Mouse (Mus musculus): ENCODE results near the gene Rasgrp1.

Gene Rasgrp1

GRCm38 (mm10) chr2:117342547-117343239, at the start of gene Rasgrp1:
Gene Rasgrp1 (minus strand): TSS chr2:117343001.
- in situ Hi-C loops (cut with MboI, MseI): loop anchor here (5.0 to 10.0 kb wide), 3 partner anchors 45 to 100 kb away; no protein-coding TSS in a partner anchor

DNA sequence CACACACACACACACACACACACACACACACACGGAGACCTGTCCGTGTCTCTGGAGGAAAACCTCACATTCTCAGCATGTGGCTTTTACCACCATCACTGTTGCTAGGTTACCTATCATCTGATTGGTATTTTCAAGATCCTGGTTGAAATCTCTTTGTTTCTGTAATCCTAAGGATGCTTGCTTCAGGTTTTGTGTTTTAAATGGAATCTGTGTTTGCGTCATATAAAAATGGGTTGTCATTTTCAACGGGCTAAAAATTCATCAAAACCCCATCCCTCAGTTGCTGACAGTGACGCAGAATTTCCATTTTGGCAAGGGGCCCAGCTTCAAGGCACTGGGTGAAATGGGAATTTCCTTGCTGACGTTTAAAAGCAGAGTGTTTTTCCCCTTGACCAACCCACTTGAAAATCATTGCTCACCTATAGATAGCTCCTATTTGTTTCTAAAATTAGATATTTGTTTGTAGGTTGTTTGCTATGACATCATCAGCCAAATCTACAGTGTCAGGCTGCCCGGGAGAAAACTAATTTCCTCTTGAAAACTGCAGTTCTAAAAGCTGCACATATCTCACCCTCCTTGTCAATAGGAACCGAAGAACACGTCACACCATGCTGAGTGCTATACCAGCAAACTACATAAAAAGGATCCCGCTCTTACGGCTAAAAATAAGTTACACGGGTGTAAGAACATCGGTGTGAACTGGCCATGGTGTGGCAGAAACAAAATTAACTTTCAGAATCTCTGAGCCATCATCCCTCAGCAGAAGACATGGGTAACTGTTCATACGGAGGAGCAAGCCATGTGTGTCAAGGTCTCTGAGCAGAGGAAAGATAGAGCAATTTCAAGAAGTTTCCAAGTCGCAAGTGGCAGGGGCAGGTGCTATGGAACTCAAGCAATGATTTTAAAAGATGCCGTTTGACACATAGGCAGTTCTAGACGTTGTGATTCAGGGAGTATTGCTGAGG, 47.4 kb upstream of the Rasgrp1 start:
- in situ Hi-C loops (cut with MboI, MseI): loop anchor here (5.0 kb wide), 2 partner anchors 37 to 48 kb away; partner anchors contain the start of gene Rasgrp1

DNA sequence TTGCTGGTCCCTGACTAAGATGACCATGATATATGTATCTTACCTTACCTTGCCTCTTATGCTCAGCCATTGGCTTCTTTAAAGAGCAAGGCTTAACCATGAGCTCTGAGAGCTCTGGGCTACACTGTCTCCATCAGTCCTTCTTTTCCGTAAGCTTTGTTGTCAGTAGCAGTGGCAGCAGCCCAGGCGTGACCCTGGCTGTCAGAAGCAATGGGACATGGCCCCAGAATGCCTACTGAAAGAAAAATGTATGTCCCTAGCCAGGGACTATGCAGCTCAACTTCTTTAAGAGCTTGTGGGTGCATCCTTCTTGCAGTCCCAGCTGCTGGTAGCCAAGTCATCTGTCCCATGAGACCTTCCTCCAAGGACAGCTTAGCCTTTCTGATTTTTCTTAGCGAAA, 46.7 kb upstream of the Rasgrp1 start:
- in situ Hi-C loops (cut with MboI, MseI): loop anchor here (5.0 kb wide), 2 partner anchors 38 to 47 kb away; partner anchors contain the start of gene Rasgrp1

GRCm38 (mm10) chr2:117388121-117388520, 45.3 kb upstream of the Rasgrp1 start:
- in situ Hi-C loops (cut with MboI, MseI): loop anchor here (5.0 kb wide), 2 partner anchors 39 to 46 kb away; partner anchors contain the start of gene Rasgrp1

- in situ Hi-C loops (cut with MboI, MseI): loop anchor here (5.0 kb wide), 2 partner anchors 40 to 45 kb away; partner anchors contain the start of gene Rasgrp1
Measured at GRCm38 (mm10) chr2:117386981-117387705, 44.3 kb upstream of the Rasgrp1 start.

DNA sequence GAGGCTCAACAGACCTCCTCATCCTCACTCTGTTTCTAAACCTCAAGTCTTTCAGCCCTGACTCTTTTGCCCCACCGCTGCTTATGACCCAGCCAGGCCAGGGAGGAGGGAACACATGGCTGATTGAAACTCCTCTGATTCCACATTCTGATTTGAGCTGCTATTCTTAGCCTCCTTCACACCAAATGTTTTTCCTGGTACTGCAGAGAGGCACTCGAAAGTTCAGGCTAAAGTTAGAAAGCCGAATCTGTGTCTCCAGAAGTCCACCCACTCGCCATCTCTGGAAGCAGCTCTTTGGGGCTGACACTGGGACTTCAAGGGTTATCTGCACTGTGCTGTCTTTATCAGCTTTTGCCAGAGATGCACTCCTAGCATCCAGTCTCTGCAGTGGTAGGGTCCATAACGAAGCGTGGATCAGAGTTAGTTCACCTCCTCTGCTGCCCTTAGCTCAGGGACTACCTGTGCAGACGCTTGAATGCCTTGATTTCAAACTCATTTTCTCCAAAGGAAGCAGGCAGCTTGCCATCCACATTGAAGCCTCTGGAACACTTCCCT, 43.3 kb upstream of the Rasgrp1 start:
- in situ Hi-C loops (cut with MboI, MseI): loop anchor here (5.0 kb wide), 2 partner anchors 41 to 44 kb away; partner anchors contain the start of gene Rasgrp1

DNA sequence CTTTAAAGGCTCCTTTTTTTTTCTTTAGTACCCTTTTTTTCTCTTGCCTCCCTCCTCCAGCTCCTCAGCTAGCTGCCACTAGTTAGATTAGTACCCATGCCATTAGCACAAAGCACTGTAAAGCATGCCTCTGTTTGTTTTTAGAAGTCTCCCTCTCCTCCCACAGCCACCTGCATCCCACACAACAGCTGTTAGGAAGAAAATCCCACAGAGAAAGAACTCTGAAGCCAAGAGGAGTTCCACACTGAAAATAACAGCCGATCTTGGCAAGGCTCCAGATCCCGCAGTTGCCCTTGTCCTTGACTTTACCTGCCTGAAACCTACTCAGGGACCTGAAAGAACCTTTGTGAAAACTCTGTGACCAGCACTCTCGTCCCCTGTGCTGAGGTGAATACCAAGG, 38.5 kb upstream of the Rasgrp1 start:
- in situ Hi-C loops (cut with MboI, MseI): no loop called here

GRCm38 (mm10) chr2:117374293-117374830, 31.6 kb upstream of the Rasgrp1 start:
- in situ Hi-C loops (cut with MboI, MseI): no loop called here

GRCm38 (mm10) chr2:117371706-117372105, 28.9 kb upstream of the Rasgrp1 start:
- in situ Hi-C loops (cut with MboI, MseI): no loop called here

DNA sequence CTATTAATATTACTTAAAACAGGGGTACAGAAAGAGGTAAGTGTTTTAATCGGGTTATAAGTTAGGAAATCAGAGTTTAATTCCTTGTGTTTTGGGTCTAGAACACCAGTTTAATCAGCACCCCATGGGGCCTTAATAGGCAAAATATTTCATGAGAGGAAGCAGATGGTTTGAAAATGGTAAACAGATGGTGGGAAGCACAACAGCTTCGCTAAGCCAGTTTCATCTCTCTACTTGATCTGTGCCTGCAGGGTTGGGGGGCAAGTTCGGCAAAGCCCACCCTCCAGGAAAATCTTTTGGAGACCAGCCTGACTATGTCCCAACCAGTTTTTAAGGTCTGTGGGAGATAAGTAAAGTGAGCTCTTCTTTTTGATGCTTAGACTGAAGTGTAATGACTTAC, 23.7 kb upstream of the Rasgrp1 start:
- in situ Hi-C loops (cut with MboI, MseI): no loop called here

GRCm38 (mm10) chr2:117364056-117364455, 21.3 kb upstream of the Rasgrp1 start:
- in situ Hi-C loops (cut with MboI, MseI): no loop called here

DNA sequence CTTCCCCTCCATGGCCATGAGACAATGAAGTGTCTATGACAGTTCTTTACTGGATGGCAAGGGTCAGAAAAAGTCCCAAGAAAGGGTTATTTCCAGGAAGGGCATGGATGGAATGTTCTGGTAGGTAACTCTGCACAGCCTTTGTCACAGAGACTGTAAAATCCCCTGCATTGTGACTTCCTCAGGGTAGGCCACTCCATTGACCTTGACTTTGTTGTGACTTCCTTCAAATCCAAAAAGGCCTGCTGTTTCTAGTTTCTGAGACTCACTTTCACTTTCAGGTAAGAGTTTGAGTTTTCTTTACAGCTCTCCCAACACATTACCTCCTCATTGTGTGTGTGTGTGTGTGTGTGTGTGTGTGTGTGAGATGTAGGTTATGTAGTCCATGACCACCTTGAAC, 15.1 kb upstream of the Rasgrp1 start:
- in situ Hi-C loops (cut with MboI, MseI): no loop called here

- in situ Hi-C loops (cut with MboI, MseI): no loop called here
Measured at GRCm38 (mm10) chr2:117352305-117353123, 9.7 kb upstream of the Rasgrp1 start.

- in situ Hi-C loops (cut with MboI, MseI): no loop called here
Measured at GRCm38 (mm10) chr2:117350138-117350537, 7.3 kb upstream of the Rasgrp1 start.

- in situ Hi-C loops (cut with MboI, MseI): loop anchor here (5.0 to 10.0 kb wide), 3 partner anchors 44 to 99 kb away; no protein-coding TSS in a partner anchor
Measured at GRCm38 (mm10) chr2:117343240-117343624, 431 bp upstream of the Rasgrp1 start.

- in situ Hi-C loops (cut with MboI, MseI): loop anchor here (5.0 to 10.0 kb wide), 3 partner anchors 45 to 100 kb away; no protein-coding TSS in a partner anchor
Measured at GRCm38 (mm10) chr2:117342090-117342546, 683 bp downstream of the Rasgrp1 start.

GRCm38 (mm10) chr2:117338501-117338900, 4.3 kb downstream of the Rasgrp1 start:
- in situ Hi-C loops (cut with MboI, MseI): no loop called here

- in situ Hi-C loops (cut with MboI, MseI): no loop called here
Measured at GRCm38 (mm10) chr2:117337902-117338301, 4.9 kb downstream of the Rasgrp1 start.

DNA sequence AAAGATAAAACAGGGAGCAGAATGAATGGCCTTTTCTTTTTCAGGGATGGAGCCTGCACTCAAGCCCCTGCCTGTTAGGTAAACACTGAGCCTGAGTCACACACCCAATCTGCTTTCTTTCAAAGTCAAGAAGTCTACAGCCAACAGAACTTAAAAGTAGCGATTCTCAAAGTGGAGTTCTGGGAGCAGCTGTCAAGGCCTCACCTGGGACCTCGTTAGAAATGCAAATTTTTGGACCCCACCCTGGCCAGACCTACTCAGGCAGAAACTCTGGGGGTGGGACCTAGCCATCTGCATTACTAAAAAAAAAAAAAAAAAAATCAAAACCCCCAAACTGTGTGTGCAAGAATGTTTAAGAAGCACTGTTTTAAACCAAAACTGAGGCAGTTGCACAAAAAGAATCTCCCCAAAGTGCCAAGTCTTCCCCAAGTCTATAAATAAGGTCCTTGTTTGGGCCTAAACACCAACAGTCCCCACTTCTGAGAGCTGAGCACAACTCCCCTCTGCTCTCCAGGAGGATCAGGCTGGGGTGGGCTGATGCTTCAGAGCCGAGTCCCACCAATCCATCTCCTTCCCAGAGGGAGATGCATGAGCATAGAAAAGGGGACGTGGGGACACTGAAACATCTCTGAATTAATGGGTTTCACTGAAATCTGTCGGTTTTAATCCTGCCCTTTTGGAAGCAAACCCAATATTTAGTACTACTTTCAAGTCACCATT, 5.7 kb downstream of the Rasgrp1 start:
- in situ Hi-C loops (cut with MboI, MseI): no loop called here

Data from T-helper 2 cell (primary cell).